Mouse (Mus musculus): ENCODE results near the gene Kcnmb2. TPM values are rescaled to one million over a fixed set of nuclear protein-coding genes. Genes with fewer than 3 reads are reported as not detected.

Kcnmb2 gene
- polyA plus RNA-seq, 1 experiment from 2014 or later: 1.5 TPM

GRCm38 (mm10) chr3:32149851-32150570 is 247.7 kb downstream of the Kcnmb2 start:
- Histone ChIP-seq H3K27me3 (no peaks in the 10 kb centered on the region), H3K36me3 (no peaks in the 10 kb centered on the region), H3K9ac (no peak overlapping the region), H3K9me3 (no peaks in the 10 kb centered on the region), H3K27ac (no peak overlapping the region), H3K4me2 (no peak overlapping the region), H3K4me1 (0 out of 2 replicates have a peak, but pooled peaks cover 8% of the 10 kb centered on the region), H3K4me3 (no peak overlapping the region)
- no peak for ATAC-seq (ENCODE audit: insufficient number of reproducible peaks, insufficient read depth, low FRiP score, low TSS enrichment, low read depth)
- WGBS: 38% methylated on average over 14 of the region's 14 CpGs

GRCm38 (mm10) chr3:32180519-32180918 is 278.2 kb downstream of the Kcnmb2 start:
- H3K9ac ChIP-seq: no peak overlapping the region
- no peaks in the 10 kb centered on the region for H3K36me3 ChIP-seq
- H3K4me1 ChIP-seq: peaks cover 1% of the 10 kb centered on the region; the same call in 1 of the 2 replicates
- no peak for ATAC-seq (ENCODE audit: insufficient number of reproducible peaks, insufficient read depth, low FRiP score, low TSS enrichment, low read depth)
- H3K27ac ChIP-seq: no peak overlapping the region
- H3K4me3 ChIP-seq: no peak overlapping the region
- WGBS: 69% methylated on average over 6 of the region's 6 CpGs
- no peaks in the 10 kb centered on the region for H3K27me3 ChIP-seq
- H3K9me3 ChIP-seq: no peaks in the 10 kb centered on the region
- no peak overlapping the region for H3K4me2 ChIP-seq

GRCm38 (mm10) chr3:32185855-32186522 is 283.7 kb downstream of the Kcnmb2 start:
- no peak overlapping the region for H3K27ac ChIP-seq
- peaks cover 9% of the 10 kb centered on the region; the same call in 1 of the 2 replicates for H3K4me1 ChIP-seq
- 38% methylated on average over 2 of the region's 2 CpGs for WGBS
- no peak overlapping the region for H3K4me3 ChIP-seq
- no peak overlapping the region for H3K4me2 ChIP-seq
- H3K9me3 ChIP-seq: no peaks in the 10 kb centered on the region
- no peak for ATAC-seq (ENCODE audit: insufficient number of reproducible peaks, insufficient read depth, low FRiP score, low TSS enrichment, low read depth)
- H3K9ac ChIP-seq: no peak overlapping the region
- H3K36me3 ChIP-seq: no peaks in the 10 kb centered on the region
- H3K27me3 ChIP-seq: no peaks in the 10 kb centered on the region

GRCm38 (mm10) chr3:32188521-32188920 is 286.2 kb downstream of the Kcnmb2 start:
- H3K27me3 ChIP-seq: no peaks in the 10 kb centered on the region
- no peaks in the 10 kb centered on the region for H3K36me3 ChIP-seq
- H3K4me3 ChIP-seq: no peak overlapping the region
- peaks cover 9% of the 10 kb centered on the region; the same call in 1 of the 2 replicates for H3K4me1 ChIP-seq
- no peak overlapping the region for H3K4me2 ChIP-seq
- WGBS: 32% methylated on average over 5 of the region's 5 CpGs
- no peak overlapping the region for H3K27ac ChIP-seq
- ATAC-seq (ENCODE audit: insufficient number of reproducible peaks, insufficient read depth, low FRiP score, low TSS enrichment, low read depth): no peak
- no peaks in the 10 kb centered on the region for H3K9me3 ChIP-seq
- H3K9ac ChIP-seq: no peak overlapping the region

GRCm38 (mm10) chr3:32188955-32189354 is 286.6 kb downstream of the Kcnmb2 start:
- H3K36me3 ChIP-seq: no peaks in the 10 kb centered on the region
- H3K9ac ChIP-seq: no peak overlapping the region
- no peaks in the 10 kb centered on the region for H3K27me3 ChIP-seq
- WGBS: 91% methylated on average over 2 of the region's 2 CpGs
- H3K4me1 ChIP-seq: peaks cover 9% of the 10 kb centered on the region; the same call in 1 of the 2 replicates
- H3K4me2 ChIP-seq: no peak overlapping the region
- no peak overlapping the region for H3K4me3 ChIP-seq
- H3K27ac ChIP-seq: no peak overlapping the region
- H3K9me3 ChIP-seq: no peaks in the 10 kb centered on the region
- no peak for ATAC-seq (ENCODE audit: insufficient number of reproducible peaks, insufficient read depth, low FRiP score, low TSS enrichment, low read depth)

- H3K36me3 ChIP-seq: no peaks in the 10 kb centered on the region
- H3K9me3 ChIP-seq: no peaks in the 10 kb centered on the region
- H3K27me3 ChIP-seq: no peaks in the 10 kb centered on the region
- no peak overlapping the region for H3K9ac ChIP-seq
- no peak overlapping the region for H3K4me2 ChIP-seq
- ATAC-seq (ENCODE audit: insufficient number of reproducible peaks, insufficient read depth, low FRiP score, low TSS enrichment, low read depth): no peak
- H3K4me3 ChIP-seq: no peak overlapping the region
- H3K4me1 ChIP-seq: peaks cover 9% of the 10 kb centered on the region; the same call in 1 of the 2 replicates
- H3K27ac ChIP-seq: no peak overlapping the region
- 60% methylated on average over 5 of the region's 5 CpGs for WGBS
Observed at GRCm38 (mm10) chr3:32189956-32190355, 287.6 kb downstream of the Kcnmb2 start.

- H3K27ac ChIP-seq: no peak overlapping the region
- no peaks in the 10 kb centered on the region for H3K27me3 ChIP-seq
- no peaks in the 10 kb centered on the region for H3K4me1 ChIP-seq
- H3K9me3 ChIP-seq: no peaks in the 10 kb centered on the region
- WGBS: 72% methylated on average over 5 of the region's 5 CpGs
- H3K4me2 ChIP-seq: no peak overlapping the region
- ATAC-seq (ENCODE audit: insufficient number of reproducible peaks, insufficient read depth, low FRiP score, low TSS enrichment, low read depth): no peak
- no peak overlapping the region for H3K4me3 ChIP-seq
- H3K9ac ChIP-seq: no peak overlapping the region
- no peaks in the 10 kb centered on the region for H3K36me3 ChIP-seq
Observed at GRCm38 (mm10) chr3:32194014-32194413, 291.7 kb downstream of the Kcnmb2 start.

- no peak for ATAC-seq (ENCODE audit: insufficient number of reproducible peaks, insufficient read depth, low FRiP score, low TSS enrichment, low read depth)
- Histone ChIP-seq H3K27ac (no peak overlapping the region), H3K4me1 (no peaks in the 10 kb centered on the region), H3K9ac (no peak overlapping the region), H3K4me3 (no peak overlapping the region), H3K9me3 (no peaks in the 10 kb centered on the region), H3K27me3 (no peaks in the 10 kb centered on the region), H3K36me3 (no peaks in the 10 kb centered on the region), H3K4me2 (no peak overlapping the region)
- WGBS: 74% methylated on average over 2 of the region's 2 CpGs
Observed at GRCm38 (mm10) chr3:32226755-32227154, 324.4 kb downstream of the Kcnmb2 start.

- no peak for ATAC-seq (ENCODE audit: insufficient number of reproducible peaks, insufficient read depth, low FRiP score, low TSS enrichment, low read depth)
- WGBS: 77% methylated on average over 5 of the region's 5 CpGs
- no peaks in the 10 kb centered on the region for H3K9me3 ChIP-seq
- no peak overlapping the region for H3K4me2 ChIP-seq
- no peaks in the 10 kb centered on the region for H3K36me3 ChIP-seq
- no peaks in the 10 kb centered on the region for H3K4me1 ChIP-seq
- no peak overlapping the region for H3K9ac ChIP-seq
- H3K4me3 ChIP-seq: no peak overlapping the region
- no peak overlapping the region for H3K27ac ChIP-seq
- H3K27me3 ChIP-seq: no peaks in the 10 kb centered on the region
Observed at GRCm38 (mm10) chr3:32236766-32237165, 334.5 kb downstream of the Kcnmb2 start.

Data from embryonic facial prominence, embryonic 13.5 days (tissue).